Mouse (Mus musculus): ENCODE data around the gene Haus3.

- no peak for TF ChIP-seq CTCF (IDR thresholded peaks at IDR 0.05; ENCODE audit: control insufficient read depth, insufficient read depth, low read length)
- TF ChIP-seq POLR2A (IDR thresholded peaks at IDR 0.05; ENCODE audit: borderline replicate concordance, control insufficient read depth, low read depth, low read length): no peak
Observed at GRCm38 (mm10) chr5:34207503-34207902, 38.2 kb upstream of the Haus3 start.

Data from bone marrow, adult 2 months (tissue).